Mouse (Mus musculus): ENCODE results near the gene Blcap.
"Not testable (repeated sequence)": the region's sequence is repeated elsewhere in the genome, so short reads cannot be mapped to it uniquely, and the experiment has no call there.

Blcap gene

GRCm38 (mm10) chr2:157571224-157571832 lies at the start of gene Blcap:
TSS of gene Blcap (minus strand) at chr2:157571274.
- peak; percentile 59 for DNase-seq (ENCODE audit: low read depth, low spot score)

GRCm38 (mm10) chr2:157618393-157618792 lies 47.3 kb upstream of the Blcap start:
- DNase-seq (ENCODE audit: low read depth, low spot score), result no peak

DNA sequence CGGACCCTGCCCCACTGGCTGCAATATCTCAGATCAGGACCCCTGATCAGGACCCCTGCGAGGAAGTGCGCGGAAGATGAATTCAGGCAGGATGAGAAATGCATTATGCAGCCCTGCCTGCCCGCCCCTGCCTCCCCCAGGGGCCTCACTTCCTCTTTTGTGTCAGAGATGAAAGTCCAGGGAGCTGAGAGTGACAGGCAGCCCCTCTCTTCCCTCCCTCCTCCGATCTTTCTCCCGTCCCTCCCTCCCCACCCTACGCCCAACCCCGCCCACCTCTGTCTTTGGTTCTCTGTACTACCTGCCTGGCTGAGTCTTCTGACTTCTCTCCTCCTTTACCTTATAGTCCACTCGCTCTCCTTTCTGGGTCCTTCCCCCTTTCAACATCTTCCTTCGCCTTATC lies 42.9 kb upstream of the Blcap start:
- peak; percentile 85 for DNase-seq (ENCODE audit: low read depth, low spot score)

GRCm38 (mm10) chr2:157611735-157612134 lies 40.7 kb upstream of the Blcap start:
- DNase-seq (ENCODE audit: low read depth, low spot score), result no peak

GRCm38 (mm10) chr2:157607542-157608236 lies 36.6 kb upstream of the Blcap start:
- no peak for DNase-seq (ENCODE audit: low read depth, low spot score)

GRCm38 (mm10) chr2:157605025-157605675 lies 34.1 kb upstream of the Blcap start:
- peak; percentile 83 for DNase-seq (ENCODE audit: low read depth, low spot score)

DNA sequence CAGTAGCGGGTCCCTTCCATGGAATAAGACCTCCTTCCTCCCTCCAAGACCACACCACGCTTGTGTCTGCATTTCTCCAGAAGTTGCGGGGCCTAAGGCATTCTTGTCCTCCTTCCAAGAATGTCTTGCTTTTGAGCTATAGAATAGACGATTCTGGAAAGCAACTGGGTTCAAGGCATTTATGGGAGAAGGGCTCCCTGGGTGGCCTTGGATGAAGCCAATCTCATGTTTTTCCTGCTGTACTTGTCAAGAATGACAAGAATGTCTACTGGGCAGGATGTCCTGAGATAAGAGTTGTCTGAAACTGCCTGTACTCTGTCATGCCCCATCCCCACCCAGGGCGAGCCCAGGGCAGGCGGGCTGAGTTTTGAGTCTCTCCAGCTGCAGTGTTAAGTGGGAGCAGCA lies 30.4 kb upstream of the Blcap start:
- DNase-seq (ENCODE audit: low read depth, low spot score), result no peak

DNA sequence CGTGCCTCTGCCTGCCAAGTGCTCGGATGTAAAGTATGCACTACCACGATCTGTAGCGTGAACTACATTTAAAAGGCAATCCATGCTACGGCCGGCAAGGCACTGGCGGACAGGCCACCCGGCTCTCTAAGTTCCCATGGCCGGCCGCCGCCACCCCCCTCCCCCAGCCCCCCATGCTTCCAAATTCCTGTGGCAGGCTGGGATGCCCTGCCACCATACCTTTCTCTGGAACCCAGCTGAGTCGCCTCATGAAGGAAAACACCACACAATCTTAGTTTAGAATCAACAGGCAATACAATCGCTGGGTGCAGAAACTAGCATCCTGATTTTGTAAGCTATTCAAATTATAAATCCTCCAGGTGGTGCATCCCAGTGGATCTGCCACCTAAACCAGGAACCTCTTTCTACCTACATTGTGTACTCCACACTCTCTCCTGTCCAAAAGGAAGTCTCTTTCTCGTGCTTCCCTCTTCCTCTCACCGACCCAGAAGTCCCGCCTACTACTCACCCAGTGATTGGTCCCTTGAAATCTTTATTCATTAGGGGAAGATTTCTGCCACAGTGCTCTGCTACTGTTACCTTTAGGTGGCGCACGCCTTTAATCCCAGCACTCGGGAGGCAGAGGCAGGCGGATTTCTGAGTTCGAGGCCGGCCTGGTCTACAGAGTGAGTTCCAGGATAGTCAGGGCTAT lies 25.9 kb upstream of the Blcap start:
- peak; percentile 85 for DNase-seq (ENCODE audit: low read depth, low spot score)

- DNase-seq (ENCODE audit: low read depth, low spot score), result not testable (repeated sequence)
These were observed 14.3 kb upstream of the Blcap start for GRCm38 (mm10) chr2:157585351-157585750.

DNA sequence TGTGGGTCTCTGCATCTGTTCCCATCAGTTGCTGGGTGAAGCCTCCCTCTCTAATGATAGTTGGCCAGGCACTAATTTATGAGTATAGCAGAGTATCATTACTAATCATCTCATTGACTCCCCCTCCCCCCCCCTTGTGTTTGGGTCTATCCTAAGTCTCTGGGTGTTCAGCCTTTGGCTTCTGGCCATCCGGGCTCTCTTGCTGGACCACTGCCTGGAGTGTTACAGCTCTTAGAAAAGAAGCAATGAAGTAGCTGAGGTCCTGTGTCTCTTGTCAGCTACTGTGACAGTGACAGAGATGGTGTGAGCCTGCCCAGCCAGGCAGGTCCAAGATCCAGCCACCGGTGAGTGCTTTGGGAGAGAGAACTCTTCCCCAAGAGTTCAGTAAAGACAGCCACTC lies 1.7 kb upstream of the Blcap start:
- DNase-seq (ENCODE audit: low read depth, low spot score), result no peak

DNA sequence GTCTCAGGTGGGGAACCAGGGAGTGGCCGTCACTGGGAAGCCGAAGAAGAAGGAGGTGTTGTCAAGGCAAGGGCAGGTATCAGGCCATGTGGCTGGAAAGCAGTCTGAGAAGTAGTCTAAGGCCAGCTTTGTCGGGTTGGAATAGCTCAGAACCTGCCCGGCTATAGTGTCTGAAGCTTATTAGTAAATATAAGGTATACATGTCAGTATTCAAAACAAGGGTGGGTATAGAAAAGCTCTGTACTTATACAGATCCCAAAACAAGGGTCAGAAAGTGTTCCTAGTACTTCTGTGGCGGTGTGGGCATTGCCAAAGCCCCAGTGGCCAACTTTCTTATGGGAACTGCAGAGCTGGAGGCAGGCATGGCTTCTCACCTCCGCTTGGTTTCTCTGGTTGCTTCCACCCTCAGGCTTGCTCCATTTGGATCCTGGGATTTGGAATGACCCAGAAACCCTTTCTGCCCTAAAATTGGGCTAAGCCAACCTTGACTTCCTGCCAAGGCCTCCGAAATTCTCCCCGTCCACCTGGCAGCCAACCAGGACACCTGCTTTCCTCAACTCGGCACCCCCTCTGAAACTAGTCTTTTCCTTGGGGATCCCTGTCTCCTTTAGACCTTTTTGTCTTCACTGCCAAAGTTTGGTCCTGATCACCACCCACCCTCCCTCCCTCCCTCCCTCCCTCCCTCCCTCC lies 1.1 kb downstream of the Blcap start:
- DNase-seq (ENCODE audit: low read depth, low spot score), result no peak

- DNase-seq (ENCODE audit: low read depth, low spot score), result no peak
These were observed 2.2 kb downstream of the Blcap start for GRCm38 (mm10) chr2:157568881-157569280.

GRCm38 (mm10) chr2:157567235-157567961 lies 3.7 kb downstream of the Blcap start:
- DNase-seq (ENCODE audit: low read depth, low spot score), result peak; percentile 57

GRCm38 (mm10) chr2:157566260-157566952 lies 4.7 kb downstream of the Blcap start:
- DNase-seq (ENCODE audit: low read depth, low spot score), result peak; percentile 97

DNA sequence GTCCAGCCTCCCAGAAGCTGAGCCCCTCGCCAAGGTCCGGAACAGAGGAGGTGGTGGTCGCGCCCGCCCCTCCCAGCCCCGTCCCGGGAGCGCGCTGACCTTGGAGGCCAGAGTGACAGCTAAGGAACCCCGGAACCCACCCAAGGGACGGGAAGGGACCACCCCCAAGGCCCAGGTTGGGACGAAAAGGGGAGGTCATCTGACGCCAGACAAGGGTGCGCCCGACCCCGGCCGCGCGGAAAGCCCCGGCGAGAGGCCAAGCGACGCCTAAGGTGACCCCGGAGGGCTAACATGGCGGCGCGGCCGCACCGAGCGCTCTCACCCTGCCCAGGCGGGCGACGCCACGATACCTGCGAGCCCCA lies 5.2 kb downstream of the Blcap start:
- DNase-seq (ENCODE audit: low read depth, low spot score), result no peak

GRCm38 (mm10) chr2:157565446-157565845 lies 5.6 kb downstream of the Blcap start:
- peak; percentile 32 for DNase-seq (ENCODE audit: low read depth, low spot score)

- DNase-seq (ENCODE audit: low read depth, low spot score), result no peak
These were observed 6.4 kb downstream of the Blcap start for GRCm38 (mm10) chr2:157564723-157565122.

GRCm38 (mm10) chr2:157563031-157563430 lies 8.0 kb downstream of the Blcap start:
- DNase-seq (ENCODE audit: low read depth, low spot score), result peak; percentile 62

GRCm38 (mm10) chr2:157561165-157561836 lies 9.8 kb downstream of the Blcap start:
- DNase-seq (ENCODE audit: low read depth, low spot score), result no peak

- DNase-seq (ENCODE audit: low read depth, low spot score), result no peak
These were observed 10.8 kb downstream of the Blcap start for GRCm38 (mm10) chr2:157560302-157560701.

Measured in A20 (cell line).